Mouse (Mus musculus) spleen, postnatal 36 days (tissue): ENCODE data around the gene Tmem52b.
A peak's percentile ranks its signal among the peaks of the same experiment; 100 is the strongest.

Experiments
- DNase-seq, 2 experiments: peaks; one replicate each; pipeline ENCODE4 v3.0.0; 2022; ENCODE audit warnings: low spot score in 2 of 2, mixed read lengths in 1 of 2

Tmem52b gene

DNA sequence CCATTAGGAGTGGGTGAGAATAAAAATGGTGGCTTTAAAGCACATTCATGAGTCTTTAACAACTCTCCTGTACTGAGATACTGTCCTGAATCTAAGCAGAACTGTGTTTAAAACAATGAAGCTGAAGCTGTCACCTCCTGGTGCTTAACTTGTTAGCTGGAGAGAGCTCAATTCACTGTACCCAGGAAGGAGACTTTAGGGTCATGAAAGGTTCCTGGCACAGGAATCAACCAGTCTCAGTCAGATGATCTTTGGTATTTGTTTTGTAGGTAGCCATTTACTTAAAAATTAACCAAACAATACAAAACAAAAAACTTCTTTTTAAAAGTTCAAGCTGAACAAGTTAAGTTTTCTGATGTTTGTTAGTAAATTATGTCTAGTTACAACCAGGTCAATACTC is 17.9 kb downstream of the Tmem52b start:
- DNase-seq, result no peak

DNA sequence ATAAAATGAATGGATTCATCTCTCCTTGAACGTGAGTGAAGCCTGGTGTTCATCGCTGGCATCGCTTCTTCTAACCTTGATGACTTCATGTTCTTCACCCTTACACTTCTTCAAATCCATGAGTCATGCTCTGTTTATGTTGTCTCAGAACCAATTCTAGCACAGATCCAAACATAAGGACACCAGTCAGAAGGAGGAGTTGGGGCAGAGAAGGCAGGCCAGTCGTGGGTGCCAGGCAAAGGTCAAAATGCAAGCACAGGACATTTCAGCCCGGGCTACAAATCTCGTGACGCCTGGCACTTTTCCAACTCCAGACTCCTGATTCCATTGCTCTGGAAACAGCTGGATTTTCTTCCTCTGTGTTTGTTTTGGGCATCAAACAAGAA is 20.2 kb downstream of the Tmem52b start:
- no peak for DNase-seq

DNA sequence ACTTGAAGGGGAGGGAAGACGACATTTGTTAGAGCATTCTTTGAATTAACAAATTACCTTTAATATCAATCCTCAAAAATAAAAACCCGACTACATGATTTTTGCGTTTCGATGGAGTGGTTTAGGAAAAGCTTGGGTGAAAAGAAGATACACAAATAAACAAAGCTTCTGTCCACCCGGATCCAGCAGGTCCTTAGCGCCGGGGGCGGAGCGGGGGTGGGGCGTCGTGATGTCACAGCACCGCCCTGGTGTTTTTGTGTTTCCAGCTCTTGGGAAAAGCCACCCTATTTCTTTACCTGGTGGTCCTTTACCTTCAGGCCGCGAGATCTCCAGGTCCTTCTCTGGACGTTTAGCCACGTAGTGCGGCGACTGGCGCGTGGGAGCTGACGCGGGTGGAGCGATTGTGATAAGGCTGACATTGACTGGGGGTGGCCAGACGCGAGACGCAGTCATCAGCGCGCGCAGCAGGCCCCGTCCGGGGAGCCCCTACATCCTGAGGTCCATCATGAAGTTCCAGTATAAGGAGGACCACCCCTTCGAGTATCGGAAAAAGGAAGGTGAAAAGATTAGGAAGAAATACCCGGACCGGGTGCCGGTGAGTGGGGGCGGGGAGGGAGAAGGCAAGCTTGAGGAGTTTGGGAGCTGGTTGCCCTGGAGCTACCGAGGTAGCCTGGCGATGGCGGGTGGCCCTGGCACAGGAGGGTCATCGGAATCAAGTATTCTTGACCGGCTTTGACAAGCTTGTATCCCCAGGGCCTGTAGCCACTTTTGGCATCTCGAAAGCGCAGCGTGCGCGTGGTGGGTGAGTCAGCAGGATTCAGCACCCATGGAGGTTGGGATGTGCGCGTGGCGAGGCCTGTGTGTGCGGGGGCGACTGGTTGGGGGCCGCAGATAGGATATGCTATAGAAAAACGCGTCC is 20.8 kb downstream of the Tmem52b start, which contains the start of gene Gabarapl1:
Gene Gabarapl1 (plus strand): TSS at position 219 of the 919 bp plus-strand sequence.
- peak; percentile 52 to 65 for DNase-seq

DNA sequence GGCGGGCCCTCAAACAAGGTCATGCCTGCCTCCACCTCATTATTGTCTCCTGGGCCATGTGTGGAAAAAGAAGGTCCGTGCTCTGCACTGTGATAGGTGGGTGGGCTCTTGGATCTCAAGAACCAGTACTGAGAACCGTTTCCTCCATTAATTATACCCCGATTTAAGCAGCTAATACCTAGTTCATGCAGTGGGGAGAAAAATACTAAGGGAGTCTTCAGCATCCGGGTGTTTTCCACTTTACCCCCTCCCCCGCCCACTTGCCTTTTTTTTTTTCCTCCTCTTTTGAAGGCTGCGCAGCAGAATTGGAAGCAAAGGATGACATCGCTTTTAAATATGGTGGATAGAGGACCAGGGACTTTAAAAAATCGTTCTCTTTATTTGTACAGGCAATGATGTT is 21.7 kb downstream of the Tmem52b start:
- no peak for DNase-seq

DNA sequence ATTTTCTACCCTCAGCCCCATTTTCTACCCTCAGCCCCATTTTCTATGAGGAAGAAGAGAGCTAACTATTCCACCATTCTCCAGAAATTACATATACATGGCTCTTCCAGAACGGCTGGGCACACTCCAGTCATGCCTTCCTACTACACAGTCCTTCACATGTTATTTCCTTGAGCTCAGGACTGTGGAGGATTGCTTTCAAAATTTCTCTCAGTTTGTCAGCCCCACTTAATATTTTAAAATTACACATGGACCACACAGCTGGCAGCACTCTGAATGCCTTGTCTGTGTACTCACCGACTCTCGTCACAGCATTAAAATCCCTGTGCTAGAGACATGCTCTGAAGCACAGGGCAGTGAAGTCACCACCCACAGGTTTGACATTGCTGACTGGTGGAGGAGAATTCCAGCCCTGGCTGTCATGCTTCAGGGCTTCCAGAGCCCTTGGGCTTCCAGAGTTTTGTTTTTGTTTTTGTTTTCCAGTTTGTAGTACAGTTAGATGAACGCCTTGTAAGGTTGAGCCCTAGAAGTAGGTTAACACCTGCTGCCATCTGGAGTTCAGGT is 22.4 kb downstream of the Tmem52b start:
- no peak for DNase-seq

DNA sequence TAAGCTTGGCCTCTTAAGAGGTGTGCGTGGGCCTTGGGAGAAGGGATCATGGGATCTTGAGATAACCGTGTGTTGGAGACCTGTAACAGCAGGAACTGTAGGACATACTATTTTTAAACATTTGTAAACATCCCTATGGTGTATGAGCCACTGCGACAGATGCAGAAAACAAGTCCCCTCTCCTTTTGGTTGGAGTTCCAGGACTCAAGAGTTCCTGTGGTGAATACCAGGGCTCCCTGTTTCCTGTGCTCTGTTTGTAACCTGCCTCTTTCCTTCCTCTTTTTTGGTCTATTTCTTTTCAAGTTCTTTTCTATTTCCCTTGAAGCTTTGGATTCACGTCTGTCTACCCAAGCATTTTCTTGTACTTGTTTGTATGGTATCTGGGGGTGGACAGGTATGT is 23.4 kb downstream of the Tmem52b start:
- DNase-seq, result no peak

DNA sequence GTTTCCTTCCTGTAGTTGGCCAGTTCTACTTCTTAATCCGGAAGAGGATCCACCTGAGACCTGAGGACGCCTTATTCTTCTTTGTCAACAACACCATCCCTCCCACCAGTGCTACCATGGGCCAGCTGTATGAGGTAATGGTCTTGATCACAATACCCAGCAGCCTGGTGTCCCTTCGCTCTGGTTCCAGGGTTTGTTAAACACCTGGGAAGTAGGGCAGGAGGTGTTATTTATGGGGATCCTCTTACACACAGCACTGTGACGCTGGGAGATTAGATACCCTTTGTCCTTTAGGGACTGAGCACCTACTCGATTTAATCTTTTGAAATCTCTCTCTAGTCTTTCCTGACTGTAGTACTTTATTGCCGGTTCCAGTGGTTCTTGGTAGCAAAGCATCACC is 26.2 kb downstream of the Tmem52b start:
- DNase-seq, result no peak

DNA sequence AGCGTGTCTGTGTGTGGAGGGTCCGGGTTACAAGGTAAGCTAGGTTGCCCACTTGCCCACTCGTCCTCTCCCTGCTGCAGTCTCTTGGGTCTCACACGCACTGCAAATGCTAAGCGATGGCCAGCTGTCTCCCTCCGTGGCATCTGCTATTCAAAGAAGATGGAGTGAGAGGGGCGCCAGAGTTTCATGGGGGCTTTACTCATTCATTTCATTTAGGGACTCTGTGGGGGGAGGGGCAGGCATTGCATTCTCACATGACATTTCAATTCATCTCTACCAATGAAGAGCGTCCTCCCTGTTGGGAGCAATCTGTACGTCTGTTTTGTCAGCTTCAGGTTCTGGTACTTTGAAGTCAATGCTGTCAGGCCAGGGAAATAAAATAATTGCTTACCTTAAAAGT is 29.6 kb downstream of the Tmem52b start:
- DNase-seq, result no peak

DNA sequence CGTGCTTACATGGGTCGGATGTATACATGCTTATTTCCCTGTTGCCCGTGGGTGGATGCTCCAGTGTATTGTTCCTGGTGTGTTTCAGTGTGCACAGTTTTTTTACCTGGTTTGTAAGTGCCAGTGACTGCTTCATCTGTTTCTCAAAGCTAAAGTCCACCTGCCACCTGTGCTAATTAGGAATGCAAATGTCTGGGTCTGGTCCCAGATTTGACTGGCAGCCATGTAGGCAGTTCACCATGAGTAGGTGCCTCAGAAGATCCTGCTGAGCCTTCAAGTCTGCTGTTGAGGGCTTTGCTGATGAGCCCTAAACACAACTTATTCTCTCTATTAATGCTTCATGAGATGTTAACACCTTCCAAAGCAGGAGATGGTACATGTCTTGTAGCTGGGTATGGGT is 30.2 kb downstream of the Tmem52b start:
- DNase-seq, result no peak

DNA sequence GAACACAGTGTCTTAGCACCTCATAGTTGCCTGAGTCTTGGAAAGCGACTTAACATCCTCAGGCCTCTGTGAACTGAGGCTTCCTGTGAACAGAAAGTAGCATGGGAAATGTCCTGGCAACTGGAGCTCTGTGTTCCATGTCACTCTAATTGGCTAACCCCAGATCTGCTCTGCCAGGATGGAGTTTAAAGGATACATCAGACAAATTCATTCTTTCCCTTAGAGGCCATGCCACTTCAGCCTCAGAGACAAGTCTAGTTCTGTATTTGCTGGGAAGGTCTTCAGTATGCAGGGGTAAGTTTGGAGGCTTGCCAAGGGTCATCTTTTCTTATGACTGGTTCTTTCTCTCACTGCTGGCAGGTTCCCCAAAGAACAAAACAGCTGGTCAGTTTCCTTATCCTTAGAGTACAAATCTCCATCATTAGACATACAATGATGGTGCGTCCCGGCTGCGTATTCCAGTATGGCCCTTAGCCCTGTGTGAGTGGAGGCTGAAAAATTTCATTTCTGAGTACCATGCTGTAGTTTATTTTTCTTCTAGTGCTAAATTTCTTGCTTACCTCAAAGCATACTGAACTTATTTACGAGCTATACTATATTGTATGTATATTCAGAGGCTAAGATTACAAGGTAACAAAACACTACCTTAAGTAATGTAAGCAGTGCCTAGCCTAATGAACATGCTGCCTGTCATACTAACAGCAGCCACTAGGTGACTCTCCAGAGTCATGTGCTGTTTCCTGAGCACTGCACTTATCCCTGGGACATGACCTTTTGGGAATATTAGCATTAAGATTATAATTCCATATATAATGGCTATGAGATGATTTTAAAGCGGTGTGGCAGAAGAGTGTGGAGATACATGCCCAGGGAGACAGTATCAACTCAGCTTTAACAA is 31.6 kb downstream of the Tmem52b start:
- peak; percentile 13 to 20 for DNase-seq

DNA sequence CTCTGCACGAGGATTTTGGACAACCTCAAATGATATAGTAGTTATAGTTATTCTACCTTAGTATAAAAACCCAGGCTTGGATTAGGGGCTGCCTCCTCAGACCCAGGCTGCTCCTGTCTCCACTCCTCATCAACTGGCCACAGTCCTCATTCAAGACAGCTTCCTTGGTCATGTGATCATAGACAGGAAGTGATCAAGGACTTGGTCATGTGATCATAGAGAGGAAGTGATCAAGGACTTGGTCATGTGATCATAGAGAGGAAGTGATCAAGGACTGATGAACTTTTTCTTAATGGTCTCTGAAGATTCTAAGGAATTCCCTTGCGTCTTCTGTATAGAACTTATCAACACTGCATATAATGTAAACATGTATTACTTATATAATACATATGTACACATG is 34.9 kb downstream of the Tmem52b start:
- DNase-seq, result no peak

DNA sequence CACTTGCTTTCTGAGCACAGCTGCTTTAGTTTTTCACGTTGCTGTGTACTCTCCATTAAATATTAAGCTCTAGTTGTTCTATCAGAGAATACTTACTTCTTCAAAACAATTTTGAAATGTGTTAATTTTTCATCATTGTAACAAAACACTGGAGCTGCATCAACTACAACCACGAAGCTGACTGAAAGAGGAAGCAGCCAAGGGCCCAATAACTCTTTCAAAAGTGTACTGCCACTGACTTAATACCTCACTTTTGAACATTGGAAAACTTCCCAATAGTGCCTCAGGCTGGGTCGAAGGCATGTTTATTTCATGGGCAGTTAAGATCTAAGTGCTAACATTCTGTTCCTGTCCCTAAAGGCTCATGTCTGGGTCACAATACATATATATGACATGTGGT is 35.7 kb downstream of the Tmem52b start:
- no peak for DNase-seq

DNA sequence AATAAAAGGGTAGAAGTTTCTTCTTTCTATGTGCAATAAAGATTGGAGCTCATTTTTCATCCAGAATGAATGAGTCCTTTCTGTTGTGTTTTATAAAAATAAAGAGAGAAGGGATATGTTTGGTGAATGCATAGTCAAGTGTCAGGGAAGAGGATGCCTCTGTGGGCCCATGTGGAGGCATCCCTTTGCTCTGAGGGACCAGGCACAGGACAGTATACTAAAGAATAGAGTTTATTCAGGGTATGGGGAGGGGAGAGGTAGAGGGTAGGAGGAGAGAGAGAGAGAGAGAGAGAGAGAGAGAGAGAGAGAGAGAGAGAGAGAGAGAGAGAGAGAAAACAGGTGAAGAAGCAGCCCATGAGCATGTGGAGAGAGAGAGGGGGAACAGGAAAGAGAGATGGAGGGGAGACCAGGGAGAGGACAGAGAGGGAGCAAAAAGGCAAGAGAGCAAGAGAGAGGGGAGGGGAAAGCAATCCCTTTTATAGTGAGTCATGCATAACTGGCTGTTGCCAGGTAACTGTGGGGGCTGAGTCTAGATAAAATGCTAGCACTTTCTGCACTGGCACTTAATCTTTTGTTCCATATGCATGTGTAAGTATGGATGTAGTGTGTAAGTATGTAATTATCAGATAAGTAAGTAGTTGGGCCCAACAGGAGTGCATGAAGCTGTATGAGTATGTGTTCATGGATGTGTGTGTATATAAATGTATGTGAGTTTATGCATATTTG is 45.1 kb downstream of the Tmem52b start:
- no peak for DNase-seq

DNA sequence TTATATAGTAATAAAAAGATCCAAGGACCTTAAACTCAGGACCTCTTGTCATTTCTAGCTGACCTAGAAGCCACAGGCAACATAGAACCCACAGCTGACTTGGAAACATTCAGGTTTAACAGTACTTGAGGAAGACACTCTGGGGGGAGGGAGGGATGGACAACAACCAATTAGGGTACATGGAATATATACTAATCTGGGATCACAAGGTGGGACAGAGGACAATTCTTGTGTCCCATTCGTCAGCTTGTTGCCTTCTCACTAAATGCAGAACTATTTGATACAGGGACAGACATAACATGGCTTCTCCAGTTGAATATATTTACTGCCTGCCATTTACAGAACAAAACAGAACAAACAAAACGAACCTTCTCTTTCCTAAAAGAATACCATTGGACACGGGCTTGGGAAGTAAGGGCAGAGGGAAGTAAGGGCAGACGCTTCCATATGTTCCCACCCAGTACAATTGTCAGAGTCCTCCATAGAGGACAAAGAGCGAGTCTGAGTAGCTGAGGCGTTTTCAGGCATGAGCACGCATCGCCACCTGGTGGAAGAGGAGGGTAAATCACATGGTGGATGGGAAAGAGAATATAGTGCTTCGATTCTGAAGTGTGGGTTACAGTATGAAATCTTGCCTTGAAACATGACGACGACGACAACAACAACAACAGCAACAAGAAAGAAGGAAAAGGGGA is 46.7 kb downstream of the Tmem52b start:
- peak; percentile 33 to 53 for DNase-seq

DNA sequence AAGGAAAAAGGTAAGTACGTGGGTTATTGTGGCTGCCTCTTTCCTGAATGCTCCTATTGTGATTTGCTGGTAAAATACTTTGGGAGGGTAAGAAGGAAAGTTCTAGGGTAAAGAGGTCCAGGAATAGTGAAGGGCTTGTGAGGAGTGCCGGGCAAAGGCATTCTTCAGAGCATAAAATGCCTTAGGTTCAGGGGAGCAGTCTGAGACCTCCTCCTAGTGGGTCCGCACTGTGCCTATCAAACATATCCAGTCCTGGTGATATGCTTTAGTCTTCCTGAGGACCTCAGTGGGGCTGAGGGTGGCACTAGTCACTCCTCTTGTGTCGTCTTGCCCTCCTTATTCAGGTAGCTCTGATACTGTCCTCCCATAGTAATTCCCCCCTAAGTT is 47.3 kb downstream of the Tmem52b start:
- no peak for DNase-seq

DNA sequence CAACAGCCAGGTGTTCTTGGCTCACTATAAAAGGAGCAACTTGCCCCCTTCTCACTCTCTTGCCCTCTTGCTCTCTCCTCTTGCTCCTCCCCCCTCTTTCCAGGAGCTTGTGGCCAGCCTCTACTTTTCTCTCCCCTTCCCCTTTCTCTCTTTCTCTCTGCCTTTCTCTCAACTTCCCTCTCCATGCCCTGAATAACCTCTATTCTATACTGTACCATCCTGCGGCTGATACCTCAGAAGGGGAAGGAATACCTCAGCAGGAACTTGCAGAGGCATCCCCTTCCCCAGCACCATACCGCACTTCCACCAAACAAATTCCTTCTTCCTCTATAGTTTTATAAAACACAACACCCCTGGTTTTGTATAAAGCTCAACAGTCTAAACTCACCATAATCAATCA is 52.9 kb downstream of the Tmem52b start:
- DNase-seq, result no peak
